Mouse (Mus musculus): ENCODE measurements around the gene Neil3.

- TF ChIP-seq POLR2A (IDR thresholded peaks at IDR 0.05; ENCODE audit: insufficient read length, low read depth) (no peak), USF1 (IDR thresholded peaks at IDR 0.05; ENCODE audit: low read depth) (no peak), POLR2AphosphoS2 (IDR thresholded peaks at IDR 0.05; ENCODE audit: insufficient read length, low read depth) (no peak), TCF12 (IDR thresholded peaks at IDR 0.05; ENCODE audit: insufficient read depth, poor library complexity, severe bottlenecking) (no peak), E2F4 (IDR thresholded peaks at IDR 0.05; ENCODE audit: insufficient read depth) (no peak), CEBPB (IDR thresholded peaks at IDR 0.05; ENCODE audit: insufficient read depth, poor library complexity, severe bottlenecking) (no peak), MAX (IDR thresholded peaks at IDR 0.05; ENCODE audit: low read depth) (no peak), MYOD1 (IDR thresholded peaks at IDR 0.05; ENCODE audit: control insufficient read depth in 1 of 3, insufficient read length in 2 of 3, low read depth in 2 of 3) (no peak), SRF (IDR thresholded peaks at IDR 0.05; ENCODE audit: control insufficient read depth, insufficient read length, low read depth) (no peak), REST (IDR thresholded peaks at IDR 0.05; ENCODE audit: insufficient read depth, insufficient read length) (no peak), TCF3 (IDR thresholded peaks at IDR 0.05; ENCODE audit: insufficient read length, low read depth) (no peak)
Observed at GRCm38 (mm10) chr8:53623425-53623824, 15.4 kb downstream of the Neil3 start.

Data from myocyte (in vitro differentiated cells).